Mouse (Mus musculus) limb, embryonic 13.5 days (tissue): ENCODE measurements around the gene Fam181a. TPM values are rescaled to one million over a fixed set of nuclear protein-coding genes. Genes with fewer than 3 reads are reported as not detected.

ENCODE experiments used
- ATAC-seq: fragments of 200-750 bp; cut with Nextera tagmentation; 2 replicates; pipeline ENCODE4 v1.8.0; 2017; ENCODE audit warnings: low read depth, moderate number of reproducible peaks, moderate TSS enrichment; ENCODE audit not compliant: low FRiP score
- H3K27ac ChIP-seq: fragments of 300-500 bp; sonication (generic); 2 replicates; pipeline ENCODE4 v1.5.1; 2015; ENCODE audit warnings: inconsistent platforms, mild to moderate bottlenecking, moderate library complexity
- H3K27me3 ChIP-seq: fragments of 300-500 bp; sonication (generic); 2 replicates; pipeline ENCODE4 v1.6.1; 2015; ENCODE audit warnings: mild to moderate bottlenecking, inconsistent platforms
- H3K36me3 ChIP-seq: fragments of 300-500 bp; sonication (generic); 2 replicates; pipeline ENCODE4 v1.6.1; 2015; ENCODE audit warnings: inconsistent platforms, mild to moderate bottlenecking, moderate library complexity
- H3K4me1 ChIP-seq: fragments of 300-500 bp; sonication (generic); 2 replicates; pipeline ENCODE4 v1.6.1; 2015; ENCODE audit warnings: inconsistent platforms
- H3K4me2 ChIP-seq: fragments of 300-500 bp; sonication (generic); replicated peaks from 2 replicates; pipeline ENCODE4 v1.6.1; 2015; ENCODE audit warnings: inconsistent platforms, mild to moderate bottlenecking, moderate library complexity
- H3K4me3 ChIP-seq: fragments of 300-500 bp; sonication (generic); 2 replicates; pipeline ENCODE4 v1.5.1; 2015; ENCODE audit warnings: moderate library complexity, mild to moderate bottlenecking, inconsistent platforms
- H3K9ac ChIP-seq: fragments of 300-500 bp; sonication (generic); 2 replicates; pipeline ENCODE4 v1.6.1; 2015; ENCODE audit warnings: mild to moderate bottlenecking, inconsistent platforms
- H3K9me3 ChIP-seq: fragments of 300-500 bp; sonication (generic); 2 replicates; pipeline ENCODE4 v1.6.1; 2016; ENCODE audit warnings: inconsistent platforms
- WGBS: fragments of 180-500 bp; shearing (Covaris S2); methylation state at CpG from one replicate; pipeline ENCODE4 v1.1.7; 2015; 5-methylcytosine and 5-hydroxymethylcytosine counted together
- polyA plus RNA-seq: library from polyadenylated mRNA; unstranded; fragments of >200 nt; fragmentation: Nextera tagmentation; extraction: Ambion mirVana; gene quantifications from 2 replicates; pipeline ENCODE4 v1.2.1, GENCODE M21; 2015

Fam181a gene
- polyA plus RNA-seq, 1 experiment from 2014 or later = 0.10 TPM

GRCm38 (mm10) chr12:103322801-103323200 is 12.0 kb downstream of the Fam181a start:
- Histone ChIP-seq H3K27ac (no peak overlapping the region), H3K4me1 (peaks cover 10% of the 10 kb centered on the region), H3K4me2 (no peak overlapping the region), H3K9me3 (no peaks in the 10 kb centered on the region), H3K36me3 (no peaks in the 10 kb centered on the region), H3K9ac (no peak overlapping the region), H3K4me3 (no peak overlapping the region), H3K27me3 (peaks cover 26% of the 10 kb centered on the region)
- no peak for ATAC-seq
- WGBS = 20% methylated on average over 3 of the region's 3 CpGs

GRCm38 (mm10) chr12:103325156-103325857 is 14.5 kb downstream of the Fam181a start:
- Histone ChIP-seq H3K4me3 (peak overlapping the region; percentile 41), H3K27ac (no peak overlapping the region)
- peak; percentile 91 for ATAC-seq

GRCm38 (mm10) chr12:103326569-103326968 is 15.8 kb downstream of the Fam181a start:
- WGBS = 72% methylated on average over 4 of the region's 4 CpGs
- Histone ChIP-seq H3K4me2 (no peak overlapping the region), H3K36me3 (no peaks in the 10 kb centered on the region), H3K9me3 (no peaks in the 10 kb centered on the region), H3K4me1 (peaks cover 14% of the 10 kb centered on the region), H3K27ac (no peak overlapping the region), H3K27me3 (peaks cover 24% of the 10 kb centered on the region), H3K4me3 (no peak overlapping the region), H3K9ac (no peak overlapping the region)
- no peak for ATAC-seq

More at GRCm38 (mm10) chr12:103325156-103325857, 14.5 kb downstream of the Fam181a start:
- Histone ChIP-seq H3K9ac (peak overlapping the region; percentile 54), H3K4me2 (peak overlapping the region; percentile 68), H3K4me1 (peaks cover 14% of the 10 kb centered on the region), H3K27me3 (peaks cover 24% of the 10 kb centered on the region), H3K9me3 (no peaks in the 10 kb centered on the region), H3K36me3 (no peaks in the 10 kb centered on the region)
- WGBS = 7% methylated on average over 60 of the region's 60 CpGs

GRCm38 (mm10) chr12:103327107-103327506 is 16.3 kb downstream of the Fam181a start:
- Histone ChIP-seq H3K36me3 (no peaks in the 10 kb centered on the region), H3K27ac (no peak overlapping the region), H3K4me1 (peaks cover 14% of the 10 kb centered on the region), H3K4me3 (no peak overlapping the region), H3K4me2 (no peak overlapping the region), H3K9me3 (no peaks in the 10 kb centered on the region), H3K9ac (no peak overlapping the region), H3K27me3 (peaks cover 24% of the 10 kb centered on the region)
- no peak for ATAC-seq
- 27% methylated on average over 7 of the region's 7 CpGs for WGBS

- no peak overlapping the region for H3K9ac ChIP-seq
- H3K36me3 ChIP-seq = no peaks in the 10 kb centered on the region
- 56% methylated on average over 7 of the region's 7 CpGs for WGBS
- no peak overlapping the region for H3K27ac ChIP-seq
- H3K9me3 ChIP-seq = no peaks in the 10 kb centered on the region
- no peak overlapping the region for H3K4me2 ChIP-seq
- H3K27me3 ChIP-seq = peaks cover 18% of the 10 kb centered on the region
- peaks cover 14% of the 10 kb centered on the region for H3K4me1 ChIP-seq
- peak; percentile 49; the same call in 1 of the 2 replicates for ATAC-seq
- no peak overlapping the region for H3K4me3 ChIP-seq
Observed at GRCm38 (mm10) chr12:103328448-103329191, 17.8 kb downstream of the Fam181a start.

- ATAC-seq = no peak
- Histone ChIP-seq H3K36me3 (no peaks in the 10 kb centered on the region), H3K9ac (no peak overlapping the region), H3K9me3 (no peaks in the 10 kb centered on the region), H3K27ac (no peak overlapping the region), H3K4me1 (peaks cover 9% of the 10 kb centered on the region), H3K4me2 (no peak overlapping the region), H3K27me3 (no peaks in the 10 kb centered on the region), H3K4me3 (no peak overlapping the region)
- WGBS = 29% methylated on average over 4 of the region's 4 CpGs
Observed at GRCm38 (mm10) chr12:103331491-103331890, 20.7 kb downstream of the Fam181a start.

GRCm38 (mm10) chr12:103332879-103333278 is 22.1 kb downstream of the Fam181a start:
- Histone ChIP-seq H3K4me3 (no peak overlapping the region), H3K4me1 (peaks cover 9% of the 10 kb centered on the region), H3K4me2 (no peak overlapping the region), H3K9me3 (no peaks in the 10 kb centered on the region), H3K27me3 (no peaks in the 10 kb centered on the region), H3K27ac (no peak overlapping the region), H3K9ac (no peak overlapping the region), H3K36me3 (no peaks in the 10 kb centered on the region)
- no peak for ATAC-seq
- WGBS = 85% methylated on average over 2 of the region's 2 CpGs

GRCm38 (mm10) chr12:103333426-103333825 is 22.7 kb downstream of the Fam181a start:
- no peaks in the 10 kb centered on the region for H3K9me3 ChIP-seq
- no peak overlapping the region for H3K4me3 ChIP-seq
- 95% methylated on average over 15 of the region's 15 CpGs for WGBS
- no peaks in the 10 kb centered on the region for H3K27me3 ChIP-seq
- ATAC-seq = no peak
- no peak overlapping the region for H3K9ac ChIP-seq
- peaks cover 7% of the 10 kb centered on the region for H3K4me1 ChIP-seq
- H3K4me2 ChIP-seq = no peak overlapping the region
- H3K36me3 ChIP-seq = no peaks in the 10 kb centered on the region
- no peak overlapping the region for H3K27ac ChIP-seq

- WGBS = 77% methylated on average over 3 of the region's 3 CpGs
- H3K4me1 ChIP-seq = no peaks in the 10 kb centered on the region
- no peaks in the 10 kb centered on the region for H3K36me3 ChIP-seq
- no peaks in the 10 kb centered on the region for H3K9me3 ChIP-seq
- no peaks in the 10 kb centered on the region for H3K27me3 ChIP-seq
- no peak overlapping the region for H3K9ac ChIP-seq
- no peak overlapping the region for H3K27ac ChIP-seq
- H3K4me2 ChIP-seq = no peak overlapping the region
- H3K4me3 ChIP-seq = no peak overlapping the region
- ATAC-seq = no peak
Observed at GRCm38 (mm10) chr12:103336766-103337165, 26.0 kb downstream of the Fam181a start.

- Histone ChIP-seq H3K4me2 (peak overlapping the region; percentile 9; the same call in 1 of the 2 replicates), H3K9ac (peak overlapping the region; percentile 13; the same call in 1 of the 2 replicates), H3K9me3 (no peaks in the 10 kb centered on the region), H3K4me1 (no peaks in the 10 kb centered on the region), H3K27ac (no peak overlapping the region), H3K36me3 (no peaks in the 10 kb centered on the region), H3K4me3 (no peak overlapping the region), H3K27me3 (no peaks in the 10 kb centered on the region)
- ATAC-seq = no peak
- 71% methylated on average over 14 of the region's 14 CpGs for whole genome bisulfite sequencing
Observed at GRCm38 (mm10) chr12:103338162-103338798, 27.5 kb downstream of the Fam181a start.

- Histone ChIP-seq H3K9me3 (no peaks in the 10 kb centered on the region), H3K4me3 (no peak overlapping the region), H3K4me1 (no peaks in the 10 kb centered on the region), H3K27me3 (no peaks in the 10 kb centered on the region), H3K36me3 (no peaks in the 10 kb centered on the region), H3K4me2 (no peak overlapping the region), H3K9ac (no peak overlapping the region), H3K27ac (no peak overlapping the region)
- ATAC-seq = no peak
- WGBS = 89% methylated on average over 5 of the region's 5 CpGs
Observed at GRCm38 (mm10) chr12:103341212-103341611, 30.4 kb downstream of the Fam181a start.

GRCm38 (mm10) chr12:103343456-103343855 is 32.7 kb downstream of the Fam181a start:
- H3K9ac ChIP-seq = no peak overlapping the region
- no peak for ATAC-seq
- no peak overlapping the region for H3K4me3 ChIP-seq
- no peaks in the 10 kb centered on the region for H3K9me3 ChIP-seq
- WGBS = 82% methylated on average over 8 of the region's 8 CpGs
- H3K27me3 ChIP-seq = no peaks in the 10 kb centered on the region
- H3K36me3 ChIP-seq = no peaks in the 10 kb centered on the region
- H3K27ac ChIP-seq = no peak overlapping the region
- no peaks in the 10 kb centered on the region for H3K4me1 ChIP-seq
- no peak overlapping the region for H3K4me2 ChIP-seq
